Mouse (Mus musculus) embryonic facial prominence, embryonic 14.5 days (tissue): ENCODE measurements around the gene Lmx1a. TPM values are rescaled to one million over a fixed set of nuclear protein-coding genes. Genes with fewer than 3 reads are reported as not detected.
A peak's percentile ranks its signal among the peaks of the same experiment; 100 is the strongest.

Source experiments
- ATAC-seq: fragments of 200-750 bp; cut with Nextera tagmentation; 2 replicates; pipeline ENCODE4 v1.8.0; 2017; ENCODE audit warnings: low read depth, moderate number of reproducible peaks, moderate TSS enrichment
- DNase-seq: peaks from one replicate; pipeline ENCODE4 v3.0.0-alpha.2; 2015; ENCODE audit warnings: low spot score
- H3K27ac ChIP-seq: fragments of 300-500 bp; sonication (generic); replicated peaks from 2 replicates; pipeline ENCODE4 v1.5.1; 2014; ENCODE audit warnings: low read depth, mild to moderate bottlenecking, low read length, moderate library complexity
- H3K27me3 ChIP-seq: fragments of 300-500 bp; sonication (generic); replicated peaks from 2 replicates; pipeline ENCODE4 v1.6.1; 2014; ENCODE audit warnings: low read length; ENCODE audit not compliant: control insufficient read depth, insufficient read depth
- H3K36me3 ChIP-seq: fragments of 300-500 bp; sonication (generic); 2 replicates; pipeline ENCODE4 v1.6.1; 2014; ENCODE audit warnings: low read length, mixed read lengths; ENCODE audit not compliant: control insufficient read depth, insufficient read depth
- H3K4me1 ChIP-seq: fragments of 300-500 bp; sonication (generic); 2 replicates; pipeline ENCODE4 v1.6.1; 2014; ENCODE audit warnings: antibody characterized with exemption, low read length; ENCODE audit not compliant: control insufficient read depth, insufficient read depth
- H3K4me2 ChIP-seq: fragments of 300-500 bp; sonication (generic); 2 replicates; pipeline ENCODE4 v1.6.1; 2014; ENCODE audit warnings: low read depth, mild to moderate bottlenecking, low read length, moderate library complexity, mixed read lengths
- H3K4me3 ChIP-seq: fragments of 300-500 bp; sonication (generic); 2 replicates; pipeline ENCODE4 v1.5.1; 2014; ENCODE audit warnings: low read depth, mild to moderate bottlenecking, low read length
- H3K9ac ChIP-seq: fragments of 300-500 bp; sonication (generic); 2 replicates; pipeline ENCODE4 v1.6.1; 2014; ENCODE audit warnings: low read depth, mild to moderate bottlenecking, low read length, moderate library complexity, mixed read lengths
- H3K9me3 ChIP-seq: fragments of 300-500 bp; sonication (generic); 2 replicates; pipeline ENCODE4 v1.6.1; 2016; ENCODE audit warnings: low read length; ENCODE audit not compliant: control insufficient read depth
- WGBS: fragments of 180-500 bp; shearing (Covaris S2); extraction: QIAGEN DNeasy Blood & Tissue Kit; methylation state at CpG from one replicate; pipeline ENCODE4 v1.1.7; 2014; 5-methylcytosine and 5-hydroxymethylcytosine counted together
- polyA plus RNA-seq: library from polyadenylated mRNA; unstranded; fragments of >200 nt; fragmentation: Nextera tagmentation; extraction: Ambion mirVana; gene quantifications from 2 replicates; pipeline ENCODE4 v1.2.1, GENCODE M21; 2014

The Lmx1a gene
- polyA plus RNA-seq, 1 experiment from 2014 or later: 1.7 TPM

GRCm38 (mm10) chr1:167690716-167691550 lies 1.9 kb downstream of the Lmx1a start:
- WGBS: 6% methylated on average over 21 of the region's 21 CpGs
- ATAC-seq (no peak), DNase-seq (no peak)
- H3K9ac ChIP-seq: no peak overlapping the region
- no peaks in the 10 kb centered on the region for H3K9me3 ChIP-seq
- H3K4me2 ChIP-seq: no peak overlapping the region
- H3K36me3 ChIP-seq: no peaks in the 10 kb centered on the region
- H3K4me3 ChIP-seq: no peak overlapping the region
- no peak overlapping the region for H3K27ac ChIP-seq
- H3K27me3 ChIP-seq: peaks cover 98% of the 10 kb centered on the region
- H3K4me1 ChIP-seq: peaks cover 10% of the 10 kb centered on the region

- H3K27ac ChIP-seq: no peak overlapping the region
- DNase-seq (no peak), ATAC-seq (no peak)
- no peaks in the 10 kb centered on the region for H3K36me3 ChIP-seq
- no peaks in the 10 kb centered on the region for H3K9me3 ChIP-seq
- peak overlapping the region; percentile 28 for H3K4me3 ChIP-seq
- H3K9ac ChIP-seq: no peak overlapping the region
- peaks cover 97% of the 10 kb centered on the region for H3K27me3 ChIP-seq
- WGBS: 3% methylated on average over 44 of the region's 44 CpGs
- H3K4me2 ChIP-seq: peak overlapping the region; percentile 37
- peaks cover 10% of the 10 kb centered on the region for H3K4me1 ChIP-seq
Measured at GRCm38 (mm10) chr1:167691911-167692682, 3.1 kb downstream of the Lmx1a start.

GRCm38 (mm10) chr1:167692683-167693045 lies 3.6 kb downstream of the Lmx1a start:
- ATAC-seq (no peak), DNase-seq (no peak)
- Histone ChIP-seq H3K9ac (no peak overlapping the region), H3K4me1 (peaks cover 10% of the 10 kb centered on the region), H3K4me2 (no peak overlapping the region; the same call in 1 of the 2 replicates), H3K4me3 (no peak overlapping the region), H3K27ac (no peak overlapping the region), H3K27me3 (peaks cover 93% of the 10 kb centered on the region), H3K9me3 (no peaks in the 10 kb centered on the region), H3K36me3 (no peaks in the 10 kb centered on the region)
- WGBS: 11% methylated on average over 7 of the region's 7 CpGs

- Histone ChIP-seq H3K4me3 (no peak overlapping the region), H3K36me3 (no peaks in the 10 kb centered on the region), H3K27me3 (peaks cover 92% of the 10 kb centered on the region), H3K9ac (no peak overlapping the region), H3K4me1 (peaks cover 10% of the 10 kb centered on the region), H3K9me3 (no peaks in the 10 kb centered on the region), H3K27ac (no peak overlapping the region), H3K4me2 (no peak overlapping the region)
- 9% methylated on average over 9 of the region's 9 CpGs for WGBS
- ATAC-seq: no peak
- no peak for DNase-seq
Measured at GRCm38 (mm10) chr1:167693499-167694240, 4.6 kb downstream of the Lmx1a start.

- H3K4me3 ChIP-seq: no peak overlapping the region
- ATAC-seq (no peak), DNase-seq (no peak)
- H3K9ac ChIP-seq: no peak overlapping the region
- H3K4me2 ChIP-seq: no peak overlapping the region
- H3K36me3 ChIP-seq: no peaks in the 10 kb centered on the region
- H3K27me3 ChIP-seq: peaks cover 89% of the 10 kb centered on the region
- WGBS: 24% methylated on average over 3 of the region's 3 CpGs
- 0 out of 2 replicates have a peak, but pooled peaks cover 5% of the 10 kb centered on the region for H3K4me1 ChIP-seq
- H3K9me3 ChIP-seq: no peaks in the 10 kb centered on the region
- no peak overlapping the region for H3K27ac ChIP-seq
Measured at GRCm38 (mm10) chr1:167694731-167695130, 5.7 kb downstream of the Lmx1a start.

- Histone ChIP-seq H3K4me2 (no peak overlapping the region), H3K27me3 (peaks cover 79% of the 10 kb centered on the region), H3K27ac (no peak overlapping the region), H3K4me3 (no peak overlapping the region), H3K9me3 (no peaks in the 10 kb centered on the region), H3K4me1 (0 out of 2 replicates have a peak, but pooled peaks cover 5% of the 10 kb centered on the region), H3K9ac (no peak overlapping the region), H3K36me3 (no peaks in the 10 kb centered on the region)
- no peak for ATAC-seq
- 31% methylated on average over 11 of the region's 11 CpGs for WGBS
- DNase-seq: no peak
Measured at GRCm38 (mm10) chr1:167695910-167696459, 6.9 kb downstream of the Lmx1a start.

- no peaks in the 10 kb centered on the region for H3K4me1 ChIP-seq
- no peak for DNase-seq
- peaks cover 43% of the 10 kb centered on the region for H3K27me3 ChIP-seq
Measured at GRCm38 (mm10) chr1:167699706-167700105, 10.7 kb downstream of the Lmx1a start.

GRCm38 (mm10) chr1:167700221-167700620 lies 11.2 kb downstream of the Lmx1a start:
- ATAC-seq (no peak), DNase-seq (no peak)
- H3K4me2 ChIP-seq: no peak overlapping the region
- WGBS: 6% methylated on average over 5 of the region's 7 CpGs
- H3K36me3 ChIP-seq: no peaks in the 10 kb centered on the region
- peaks cover 38% of the 10 kb centered on the region for H3K27me3 ChIP-seq
- H3K9ac ChIP-seq: no peak overlapping the region
- no peak overlapping the region for H3K27ac ChIP-seq
- no peaks in the 10 kb centered on the region for H3K4me1 ChIP-seq
- no peaks in the 10 kb centered on the region for H3K9me3 ChIP-seq
- no peak overlapping the region for H3K4me3 ChIP-seq

More at GRCm38 (mm10) chr1:167699706-167700105, 10.7 kb downstream of the Lmx1a start:
- Histone ChIP-seq H3K4me2 (no peak overlapping the region), H3K9ac (no peak overlapping the region), H3K36me3 (no peaks in the 10 kb centered on the region), H3K4me3 (no peak overlapping the region), H3K27ac (no peak overlapping the region), H3K9me3 (no peaks in the 10 kb centered on the region)
- no peak for ATAC-seq
- WGBS: 58% methylated on average over 6 of the region's 6 CpGs
